Mouse (Mus musculus) heart, postnatal 25 days (tissue): Measurements from ENCODE around the gene E430018J23Rik. TPM values are rescaled to one million over a fixed set of nuclear protein-coding genes. Genes with fewer than 3 reads are reported as not detected.
A peak's percentile ranks its signal among the peaks of the same experiment; 100 is the strongest.
"Not testable (repeated sequence)": the region's sequence is repeated elsewhere in the genome, so short reads cannot be mapped to it uniquely, and the experiment has no call there.

Source experiments
- DNase-seq: peaks from one replicate; pipeline ENCODE4 v3.0.0; 2022; ENCODE audit warnings: low spot score
- intact Hi-C: fragments of 180-260 bp; cut with DNase I; formaldehyde crosslinking; loops from one replicate; pipeline ENCODE4 v1.15.1; 2025
- total RNA-seq, 2 experiments: library from RNA; stranded (reverse); gene quantifications; 2 replicates each; pipeline ENCODE4 v1.2.3; 2021

Gene E430018J23Rik
- total RNA-seq, 2 experiments from 2014 or later: 4.4 to 5.3 TPM

GRCm38 (mm10) chr7:127385560-127385959 lies 7.9 kb downstream of the E430018J23Rik start:
- intact Hi-C loops, DNase-seq: not testable (repeated sequence)

GRCm38 (mm10) chr7:127378310-127378921 lies 15.0 kb downstream of the E430018J23Rik start:
- intact Hi-C loops: loop anchor here (2.0 kb wide), 1 partner anchor 30 kb away; no protein-coding TSS in a partner anchor
- DNase-seq: no peak

DNA sequence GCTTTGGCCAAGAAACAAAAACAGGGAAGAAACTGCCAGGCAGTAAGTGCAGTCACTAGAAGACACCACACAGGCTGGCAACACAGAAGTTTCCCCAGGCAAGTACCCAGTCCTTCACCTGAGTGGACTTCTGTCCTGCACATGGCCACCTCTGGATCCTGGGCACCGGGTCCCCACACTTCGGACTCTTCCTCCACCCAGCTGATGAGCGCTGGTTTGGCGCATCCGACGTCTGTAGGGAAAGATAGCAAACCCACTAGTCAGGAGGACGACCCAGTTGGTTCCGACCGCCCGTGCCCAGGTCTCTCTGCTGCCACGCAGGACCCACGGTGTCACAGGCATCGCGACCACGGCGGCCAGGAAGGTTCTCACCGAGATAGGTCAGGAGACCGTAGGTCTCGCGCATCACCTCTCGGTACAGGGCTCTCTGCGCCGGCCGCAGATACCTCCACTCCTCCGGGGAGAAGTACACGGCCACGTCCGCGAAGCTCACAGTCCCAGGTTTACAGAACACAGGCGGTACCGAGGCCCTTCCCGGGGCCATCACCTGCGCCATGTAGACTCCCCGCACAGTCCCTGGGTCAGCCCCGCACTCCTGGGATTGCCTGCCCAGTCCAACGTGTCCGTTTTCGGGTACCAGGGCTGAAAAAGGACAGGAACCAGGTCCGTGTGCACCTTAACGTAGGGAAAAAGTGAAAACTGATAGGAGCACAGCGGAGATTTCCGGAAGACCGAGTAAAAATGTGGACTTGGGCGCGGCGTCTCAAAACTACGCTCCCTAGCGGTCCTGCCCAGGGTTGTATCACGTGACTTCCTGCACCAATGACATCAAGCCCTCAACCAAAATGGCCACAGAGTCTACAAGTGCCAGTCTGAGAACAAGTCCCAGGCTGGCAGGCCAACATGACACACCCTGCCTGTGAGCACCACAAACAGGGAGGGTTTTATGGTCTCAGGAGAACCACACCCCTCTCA lies 17.9 kb downstream of the E430018J23Rik start, which contains the start of gene Zfp747:
Gene Zfp747 (minus strand): TSS at position 780 of the 975 bp plus-strand sequence.
- intact Hi-C loops: not testable (repeated sequence)

GRCm38 (mm10) chr7:127371870-127372269 lies 21.6 kb downstream of the E430018J23Rik start:
- intact Hi-C loops, DNase-seq: not testable (repeated sequence)

More for the DNA sequence above, 17.9 kb downstream of the E430018J23Rik start, which contains the start of gene Zfp747:
- peak; percentile 86 for DNase-seq

- no peak for DNase-seq
- intact Hi-C loops: no loop called here
Measured at GRCm38 (mm10) chr7:127371213-127371612, 22.2 kb downstream of the E430018J23Rik start.

GRCm38 (mm10) chr7:127366249-127366648 lies 27.2 kb downstream of the E430018J23Rik start:
- intact Hi-C loops: no loop called here
- no peak for DNase-seq

- intact Hi-C loops: loop anchor here (5.0 kb wide), 2 partner anchors 43 to 118 kb away; partner anchors contain the start of gene Zfp764
- DNase-seq: no peak
Measured at GRCm38 (mm10) chr7:127364166-127364565, 29.3 kb downstream of the E430018J23Rik start.

GRCm38 (mm10) chr7:127363475-127363921 lies 29.9 kb downstream of the E430018J23Rik start:
- no peak for DNase-seq
- intact Hi-C loops: loop anchor here (5.0 kb wide), 2 partner anchors 44 to 119 kb away; partner anchors contain the start of gene Zfp764

DNA sequence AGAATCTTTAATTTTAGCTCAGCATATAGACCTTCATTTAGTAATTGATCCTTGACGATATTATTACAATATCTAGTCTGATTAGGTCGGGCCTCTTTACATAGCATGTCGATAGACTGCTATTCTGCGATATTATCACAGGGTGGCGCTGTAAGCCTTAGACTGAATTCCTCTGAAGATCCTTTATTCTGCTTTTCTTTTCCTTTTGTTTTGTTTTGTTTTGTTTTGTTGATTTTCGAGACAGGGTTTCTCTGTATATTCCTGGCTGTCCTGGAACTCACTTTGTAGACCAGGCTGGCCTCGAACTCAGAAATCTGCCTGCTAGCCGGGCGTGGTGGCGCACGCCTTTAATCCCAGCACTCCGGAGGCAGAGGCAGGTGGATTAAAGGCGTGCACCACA lies 31.0 kb downstream of the E430018J23Rik start:
- intact Hi-C loops: loop anchor here (1.0 to 5.0 kb wide), 3 partner anchors 45 to 136 kb away; partner anchors contain the start of gene Zfp764
- DNase-seq: not testable (repeated sequence)

DNA sequence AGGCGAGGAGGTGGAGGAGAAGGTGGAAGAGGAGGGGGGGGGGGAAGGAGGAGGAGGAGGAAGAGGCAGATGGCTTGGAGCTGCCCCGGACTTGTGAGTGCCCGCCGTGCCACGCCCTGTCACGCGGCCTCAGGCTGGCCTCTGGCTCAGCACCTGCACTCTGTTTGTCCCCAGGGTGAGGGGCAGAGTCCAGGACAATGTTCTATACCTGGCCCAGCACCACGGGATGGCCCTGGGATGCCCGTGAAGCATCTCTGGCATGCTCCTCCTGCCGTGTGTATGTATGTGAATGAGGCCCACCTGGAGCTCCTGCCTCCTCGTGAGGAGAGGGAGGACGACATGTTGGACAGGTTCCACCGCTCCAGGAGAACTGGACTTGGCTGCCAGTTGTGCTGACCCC lies 32.0 kb downstream of the E430018J23Rik start:
- intact Hi-C loops: loop anchor here (5.0 kb wide), 2 partner anchors 46 to 121 kb away; partner anchors contain the start of gene Zfp764

GRCm38 (mm10) chr7:127360265-127360664 lies 33.2 kb downstream of the E430018J23Rik start:
- intact Hi-C loops: loop anchor here (5.0 kb wide), 2 partner anchors 47 to 122 kb away; partner anchors contain the start of gene Zfp764
- no peak for DNase-seq

More for the DNA sequence above, 32.0 kb downstream of the E430018J23Rik start:
- DNase-seq: no peak

- intact Hi-C loops: no loop called here
- no peak for DNase-seq
Measured at GRCm38 (mm10) chr7:127358472-127358871, 35.0 kb downstream of the E430018J23Rik start.

DNA sequence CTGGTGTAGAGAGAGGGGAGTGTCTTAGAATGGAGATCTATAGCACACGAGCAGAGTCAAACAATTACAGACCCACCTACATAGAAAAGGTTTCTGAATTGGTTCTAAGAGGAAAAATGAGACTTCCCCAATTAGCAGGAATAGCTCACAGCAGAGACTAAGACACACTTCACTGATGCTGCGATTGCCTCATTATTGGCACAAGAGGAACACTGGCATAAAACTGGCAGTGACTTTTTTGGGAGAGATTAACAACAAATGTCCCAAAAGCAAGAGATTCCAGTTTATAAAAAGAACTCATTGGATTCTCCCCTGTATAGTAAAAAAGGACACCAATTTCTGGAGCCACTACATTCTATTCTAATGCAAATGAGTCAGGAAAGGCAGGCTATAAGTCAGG lies 35.6 kb downstream of the E430018J23Rik start:
- intact Hi-C loops: no loop called here
- no peak for DNase-seq

DNA sequence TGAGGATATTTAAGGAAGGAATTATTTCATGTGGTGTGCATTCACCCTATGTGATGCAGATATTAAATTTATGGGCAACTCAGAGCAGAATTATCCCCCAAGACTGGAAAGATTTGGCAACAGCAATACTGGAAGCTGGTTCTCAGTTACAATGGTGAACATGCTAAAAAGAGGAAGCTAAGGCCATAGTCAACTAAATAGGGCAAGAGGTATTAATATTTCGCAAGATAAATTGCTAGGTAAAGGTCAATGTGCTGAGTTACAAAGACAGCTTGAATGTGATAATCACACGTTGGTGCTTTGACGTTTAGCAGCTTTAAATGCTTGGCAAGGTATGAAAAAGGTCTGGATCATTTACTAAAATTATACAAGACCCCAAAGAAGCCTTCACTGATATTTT lies 37.6 kb downstream of the E430018J23Rik start:
- intact Hi-C loops: no loop called here
- no peak for DNase-seq

DNA sequence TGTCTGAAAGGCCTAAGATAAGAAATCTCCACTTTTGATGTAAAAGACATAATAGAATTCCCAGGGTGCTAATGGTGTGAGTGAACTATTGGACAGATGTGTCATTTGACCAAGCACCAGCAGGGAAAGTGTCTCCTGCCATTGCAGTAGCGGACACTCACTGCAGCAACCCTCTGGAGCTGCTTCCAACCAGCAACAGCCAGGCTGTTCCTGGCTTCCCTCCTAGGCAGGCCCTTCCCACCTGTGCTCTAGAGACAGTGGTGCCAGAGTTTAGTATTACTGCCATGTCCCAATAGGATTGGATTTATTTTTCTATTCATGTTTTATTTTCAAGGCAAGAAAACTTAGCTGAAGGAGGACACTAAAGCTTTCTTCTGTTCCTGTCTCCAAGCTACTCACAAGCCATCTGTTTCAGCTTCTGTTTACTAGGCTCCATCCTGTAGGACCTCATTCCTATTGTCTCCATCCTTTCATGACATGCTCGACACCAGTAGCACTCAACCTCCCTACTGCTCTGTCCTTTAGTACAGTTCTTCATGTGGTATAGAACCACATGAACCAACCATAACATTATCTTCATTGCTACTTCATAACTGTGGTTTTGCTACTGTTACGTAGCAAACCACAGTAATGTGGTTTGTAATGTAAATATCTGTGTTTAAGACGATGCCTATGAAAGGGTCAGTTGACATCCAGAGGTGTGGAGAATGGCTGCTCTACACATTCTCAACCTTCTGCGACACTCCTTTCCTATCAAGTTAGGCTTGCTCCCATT lies 42.0 kb downstream of the E430018J23Rik start:
- intact Hi-C loops: no loop called here
- DNase-seq: no peak

DNA sequence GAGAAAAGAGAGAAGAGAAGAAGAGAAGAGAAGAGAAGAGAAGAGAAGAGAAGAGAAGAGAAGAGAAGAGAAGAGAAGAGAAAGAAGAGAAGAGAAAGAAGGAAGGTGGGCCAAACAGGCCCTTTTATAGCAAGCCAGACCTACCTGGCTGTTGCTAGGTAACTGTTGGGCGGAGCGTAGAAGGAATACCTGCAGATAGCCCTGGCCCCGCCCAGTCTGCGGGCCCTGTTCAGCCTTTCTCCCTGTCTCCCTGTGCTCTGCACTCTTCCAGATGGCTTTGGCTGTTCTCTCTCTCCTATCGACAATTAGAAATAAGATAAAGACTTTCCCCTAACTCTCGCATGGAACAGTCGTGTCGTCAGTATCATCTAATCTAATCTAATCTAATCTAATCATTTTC lies 46.8 kb downstream of the E430018J23Rik start:
- DNase-seq: no peak
- intact Hi-C loops: no loop called here

- intact Hi-C loops: no loop called here
- peak; percentile 90 for DNase-seq
Measured at GRCm38 (mm10) chr7:127345512-127346325, 47.7 kb downstream of the E430018J23Rik start, which contains the start of gene Zfp768. Gene Zfp768 (minus strand): TSS chr7:127345589.

GRCm38 (mm10) chr7:127345092-127345491 lies 48.3 kb downstream of the E430018J23Rik start:
- no peak for DNase-seq

More at GRCm38 (mm10) chr7:127345092-127345491, 48.3 kb downstream of the E430018J23Rik start:
- intact Hi-C loops: no loop called here
